Mouse (Mus musculus) hindlimb bud, embryonic 11.5 days (tissue): ENCODE measurements around the gene Macf1.

ENCODE experiments used
- DNase-seq: peaks from one replicate; pipeline ENCODE4 v3.0.0-alpha.2; 2012; ENCODE audit warnings: low read depth, low spot score; ENCODE audit errors: extremely low spot score

The Macf1 gene

GRCm38 (mm10) chr4:123601036-123601435 is 83.1 kb downstream of the Macf1 start:
- no peak for DNase-seq

GRCm38 (mm10) chr4:123598519-123599228 is 85.5 kb downstream of the Macf1 start:
- no peak for DNase-seq

- no peak for DNase-seq
Observed at GRCm38 (mm10) chr4:123594381-123594806, 89.8 kb downstream of the Macf1 start.

GRCm38 (mm10) chr4:123593664-123594063 is 90.5 kb downstream of the Macf1 start:
- DNase-seq = no peak

- DNase-seq = no peak
Observed at GRCm38 (mm10) chr4:123592046-123592445, 92.1 kb downstream of the Macf1 start.

- DNase-seq = no peak
Observed at GRCm38 (mm10) chr4:123591026-123591635, 93.0 kb downstream of the Macf1 start.

GRCm38 (mm10) chr4:123589496-123589895 is 94.7 kb downstream of the Macf1 start:
- no peak for DNase-seq

- DNase-seq = no peak
Observed at GRCm38 (mm10) chr4:123588353-123589301, 95.5 kb downstream of the Macf1 start.

- DNase-seq = no peak
Observed at GRCm38 (mm10) chr4:123587616-123588015, 96.5 kb downstream of the Macf1 start.

GRCm38 (mm10) chr4:123584720-123585093 is 99.5 kb downstream of the Macf1 start:
- DNase-seq = no peak

GRCm38 (mm10) chr4:123584084-123584719 is 100.0 kb downstream of the Macf1 start:
- DNase-seq = no peak

GRCm38 (mm10) chr4:123577469-123578088 is 106.6 kb downstream of the Macf1 start:
- DNase-seq = no peak

- no peak for DNase-seq
Observed at GRCm38 (mm10) chr4:123572434-123573336, 111.5 kb downstream of the Macf1 start.

- no peak for DNase-seq
Observed at GRCm38 (mm10) chr4:123571869-123572268, 112.3 kb downstream of the Macf1 start.

- DNase-seq = no peak
Observed at GRCm38 (mm10) chr4:123565291-123565861, 118.8 kb downstream of the Macf1 start.

GRCm38 (mm10) chr4:123564051-123564791 is 119.9 kb downstream of the Macf1 start:
- no peak for DNase-seq

- DNase-seq = no peak
Observed at GRCm38 (mm10) chr4:123562177-123562815, 121.9 kb downstream of the Macf1 start.

GRCm38 (mm10) chr4:123560896-123561295 is 123.3 kb downstream of the Macf1 start:
- DNase-seq = no peak
